Mouse (Mus musculus) liver, embryonic 15.5 days (tissue): ENCODE results near the gene Gm28042. TPM values are rescaled to one million over a fixed set of nuclear protein-coding genes. Genes with fewer than 3 reads are reported as not detected.

Source experiments
- ATAC-seq: fragments of 200-750 bp; cut with Nextera tagmentation; 2 replicates; pipeline ENCODE4 v1.8.0; 2017; ENCODE audit warnings: moderate number of reproducible peaks, mild to moderate bottlenecking, moderate library complexity; ENCODE audit not compliant: insufficient read depth
- H3K27ac ChIP-seq: fragments of 300-500 bp; sonication (generic); replicated peaks from 2 replicates; pipeline ENCODE4 v1.5.1; 2015; ENCODE audit warnings: mild to moderate bottlenecking, inconsistent platforms
- H3K27me3 ChIP-seq: fragments of 300-500 bp; sonication (generic); 2 replicates; pipeline ENCODE4 v1.6.1; 2015; ENCODE audit warnings: mild to moderate bottlenecking, inconsistent platforms
- H3K36me3 ChIP-seq: fragments of 300-500 bp; sonication (generic); replicated peaks from 2 replicates; pipeline ENCODE4 v1.6.1; 2015; ENCODE audit warnings: moderate library complexity, mild to moderate bottlenecking, inconsistent platforms
- H3K4me1 ChIP-seq: fragments of 300-500 bp; sonication (generic); replicated peaks from 2 replicates; pipeline ENCODE4 v1.6.1; 2015; ENCODE audit warnings: inconsistent platforms
- H3K4me2 ChIP-seq: fragments of 300-500 bp; sonication (generic); 2 replicates; pipeline ENCODE4 v1.6.1; 2015; ENCODE audit warnings: moderate library complexity, mild to moderate bottlenecking, inconsistent platforms
- H3K4me3 ChIP-seq: fragments of 300-500 bp; sonication (generic); replicated peaks from 2 replicates; pipeline ENCODE4 v1.5.1; 2015; ENCODE audit warnings: mild to moderate bottlenecking, inconsistent platforms
- H3K9ac ChIP-seq: fragments of 300-500 bp; sonication (generic); 2 replicates; pipeline ENCODE4 v1.6.1; 2015; ENCODE audit warnings: moderate library complexity, mild to moderate bottlenecking, inconsistent platforms
- H3K9me3 ChIP-seq: fragments of 300-500 bp; sonication (generic); replicated peaks from 2 replicates; pipeline ENCODE4 v1.6.1; 2016; ENCODE audit warnings: inconsistent platforms
- WGBS: fragments of 180-500 bp; shearing (Covaris S2); methylation state at CpG from one replicate; pipeline ENCODE4 v1.1.7; 2015; ENCODE audit warnings: mixed read lengths; ENCODE audit not compliant: insufficient replicate concordance; 5-methylcytosine and 5-hydroxymethylcytosine counted together
- polyA plus RNA-seq: library from polyadenylated mRNA; unstranded; fragments of >200 nt; fragmentation: Nextera tagmentation; extraction: Ambion mirVana; gene quantifications from 2 replicates; pipeline ENCODE4 v1.2.1, GENCODE M21; 2015

The Gm28042 gene
- polyA plus RNA-seq, 1 experiment from 2014 or later: 0.54 TPM

DNA sequence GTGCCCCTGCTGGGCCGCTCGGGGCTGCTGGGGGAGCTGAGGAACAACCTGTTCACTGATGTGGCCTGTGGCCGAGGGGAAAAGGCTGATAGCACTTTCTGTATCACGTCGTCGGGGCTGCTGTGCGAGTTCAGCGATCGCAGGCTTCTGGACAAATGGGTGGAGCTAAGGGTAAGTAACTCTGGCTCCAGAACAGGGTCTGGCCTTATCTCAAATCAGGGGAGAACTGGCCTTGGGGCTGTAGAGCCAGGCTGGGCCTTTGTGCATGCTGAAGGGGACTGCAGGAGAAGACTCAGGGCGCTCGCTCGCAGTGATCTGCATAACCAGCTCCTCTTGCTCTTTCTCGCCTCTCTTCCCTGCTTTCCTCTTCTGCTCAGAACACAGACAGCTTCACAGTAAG, 14.4 kb upstream of the Gm28042 start:
- WGBS: 50% methylated on average over 13 of the region's 13 CpGs
- ATAC-seq: no peak

DNA sequence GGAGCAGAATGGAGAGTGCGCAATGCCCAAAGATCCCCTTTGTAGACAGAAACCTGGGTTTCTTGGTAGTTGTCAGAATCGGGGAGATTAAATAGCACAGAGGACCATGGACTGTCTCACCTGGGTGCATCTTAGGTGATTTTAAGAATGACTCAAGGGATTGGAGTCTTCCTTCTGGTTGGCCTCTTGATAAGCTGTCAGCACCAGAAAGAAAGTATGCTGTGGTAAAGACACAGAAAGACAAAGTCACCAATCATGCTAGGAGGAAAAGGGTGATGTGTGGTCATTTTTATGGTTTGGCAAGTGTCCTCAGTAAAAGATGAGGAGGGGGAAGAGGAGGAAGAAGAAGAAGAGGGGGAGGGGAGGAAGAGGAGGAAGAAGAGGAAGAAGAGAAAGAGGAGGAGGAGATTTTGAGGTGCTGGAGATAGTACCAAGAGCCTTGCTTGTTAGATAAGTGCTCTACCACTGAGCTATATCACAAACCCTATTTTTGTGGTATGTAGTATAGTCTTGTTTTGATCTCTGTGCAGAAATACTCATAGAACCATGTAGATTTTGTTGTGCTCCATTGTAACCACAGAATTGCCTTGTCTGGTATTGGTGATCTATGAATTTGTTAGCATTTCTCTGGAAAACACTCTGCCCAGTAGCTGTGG, 13.3 kb upstream of the Gm28042 start:
- Histone ChIP-seq H3K9ac (no peak overlapping the region), H3K27me3 (no peaks in the 10 kb centered on the region), H3K36me3 (no peaks in the 10 kb centered on the region), H3K4me2 (no peak overlapping the region), H3K9me3 (no peaks in the 10 kb centered on the region), H3K4me1 (peaks cover 32% of the 10 kb centered on the region), H3K27ac (no peak overlapping the region), H3K4me3 (no peak overlapping the region)
- no peak for ATAC-seq
- WGBS: 81% methylated on average over 2 of the region's 2 CpGs

More for the DNA sequence above, 14.4 kb upstream of the Gm28042 start:
- no peaks in the 10 kb centered on the region for H3K9me3 ChIP-seq
- no peaks in the 10 kb centered on the region for H3K27me3 ChIP-seq
- H3K4me1 ChIP-seq: peaks cover 35% of the 10 kb centered on the region
- H3K4me3 ChIP-seq: no peak overlapping the region
- H3K27ac ChIP-seq: no peak overlapping the region
- H3K9ac ChIP-seq: no peak overlapping the region
- H3K4me2 ChIP-seq: no peak overlapping the region
- no peaks in the 10 kb centered on the region for H3K36me3 ChIP-seq

- Histone ChIP-seq H3K4me1 (peaks cover 32% of the 10 kb centered on the region), H3K36me3 (0 out of 2 replicates have a peak, but pooled peaks cover 6% of the 10 kb centered on the region), H3K27ac (no peak overlapping the region), H3K4me2 (no peak overlapping the region), H3K9ac (no peak overlapping the region), H3K27me3 (no peaks in the 10 kb centered on the region), H3K9me3 (no peaks in the 10 kb centered on the region), H3K4me3 (no peak overlapping the region)
- peak; percentile 39; the same call in 1 of the 2 replicates for ATAC-seq
- 36% methylated on average over 4 of the region's 4 CpGs for WGBS
Observed at GRCm38 (mm10) chr2:120015882-120016281, 11.4 kb upstream of the Gm28042 start.

DNA sequence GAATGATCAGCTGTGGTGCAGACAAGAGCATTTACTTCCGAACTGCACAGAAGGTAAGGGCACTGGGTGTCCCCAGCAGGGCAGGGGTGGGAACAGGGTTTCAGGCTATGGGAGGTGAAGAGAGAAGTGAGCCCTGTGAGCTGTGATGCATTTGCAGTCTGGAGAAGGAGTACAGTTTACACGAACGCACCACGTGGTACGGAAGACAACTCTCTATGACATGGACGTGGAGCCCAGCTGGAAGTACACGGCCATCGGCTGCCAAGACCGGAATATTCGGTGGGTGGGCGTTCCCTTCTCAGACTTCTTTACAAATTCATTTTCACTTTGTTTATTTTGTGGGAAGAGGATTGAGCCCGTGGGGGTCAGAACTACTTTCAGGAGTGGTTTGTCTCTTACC, 9.7 kb upstream of the Gm28042 start:
- H3K27me3 ChIP-seq: no peaks in the 10 kb centered on the region
- no peak for ATAC-seq
- no peak overlapping the region for H3K4me3 ChIP-seq
- peaks cover 32% of the 10 kb centered on the region for H3K4me1 ChIP-seq
- no peaks in the 10 kb centered on the region for H3K9me3 ChIP-seq
- peaks cover 11% of the 10 kb centered on the region; the same call in 1 of the 2 replicates for H3K36me3 ChIP-seq
- no peak overlapping the region for H3K4me2 ChIP-seq
- WGBS: 83% methylated on average over 12 of the region's 12 CpGs
- no peak overlapping the region for H3K9ac ChIP-seq
- no peak overlapping the region for H3K27ac ChIP-seq

DNA sequence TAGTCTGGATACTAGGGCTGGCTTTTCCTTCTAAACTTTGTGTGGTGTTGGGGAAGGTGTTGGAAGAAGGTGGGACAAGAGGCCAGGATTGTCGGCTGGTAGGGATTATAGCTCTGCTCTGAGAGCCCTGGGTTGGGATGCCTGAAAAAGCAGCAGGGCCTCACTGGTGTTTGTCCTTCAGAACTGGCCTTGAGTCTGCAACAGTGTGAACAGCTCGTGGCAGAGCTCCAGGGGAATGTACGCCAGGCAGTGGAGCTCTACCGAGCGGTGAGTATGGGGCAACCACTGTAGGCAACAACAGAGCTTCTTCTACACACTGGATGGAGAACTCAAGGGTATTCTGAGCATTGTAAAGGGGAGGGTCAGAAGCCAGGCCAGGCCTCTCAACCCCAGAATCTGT, 3.0 kb upstream of the Gm28042 start:
- Histone ChIP-seq H3K4me2 (no peak overlapping the region), H3K9ac (no peak overlapping the region), H3K4me3 (no peak overlapping the region), H3K9me3 (no peaks in the 10 kb centered on the region), H3K4me1 (peaks cover 23% of the 10 kb centered on the region), H3K27ac (no peak overlapping the region), H3K27me3 (no peaks in the 10 kb centered on the region), H3K36me3 (peaks cover 7% of the 10 kb centered on the region; the same call in 1 of the 2 replicates)
- 76% methylated on average over 5 of the region's 5 CpGs for WGBS
- no peak for ATAC-seq

DNA sequence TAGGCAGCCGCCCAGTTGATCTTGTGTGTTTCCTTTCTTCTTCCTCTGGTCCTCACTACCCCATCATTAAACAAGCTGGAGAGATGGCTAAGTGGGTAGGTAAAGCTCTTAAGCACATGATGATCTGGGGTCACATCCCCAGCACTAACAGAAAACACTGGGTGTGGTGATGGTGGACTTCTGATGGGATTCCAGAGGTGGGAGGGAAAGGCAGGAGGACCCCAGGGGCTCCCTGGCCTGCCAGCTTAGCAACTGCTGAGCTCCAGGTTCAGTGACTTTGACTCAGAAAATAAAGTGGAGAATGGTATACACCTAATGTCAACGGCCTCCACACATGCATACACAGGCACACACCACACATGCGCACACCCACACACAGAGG, 648 bp downstream of the Gm28042 start:
- Histone ChIP-seq H3K4me2 (peak overlapping the region; percentile 97), H3K36me3 (no peaks in the 10 kb centered on the region; the same call in 1 of the 2 replicates), H3K27me3 (no peaks in the 10 kb centered on the region), H3K4me1 (peaks cover 36% of the 10 kb centered on the region), H3K9me3 (no peaks in the 10 kb centered on the region), H3K9ac (peak overlapping the region; percentile 82), H3K27ac (peak overlapping the region; percentile 83), H3K4me3 (peak overlapping the region; percentile 79)
- WGBS: 40% methylated on average over 3 of the region's 3 CpGs
- ATAC-seq: no peak

DNA sequence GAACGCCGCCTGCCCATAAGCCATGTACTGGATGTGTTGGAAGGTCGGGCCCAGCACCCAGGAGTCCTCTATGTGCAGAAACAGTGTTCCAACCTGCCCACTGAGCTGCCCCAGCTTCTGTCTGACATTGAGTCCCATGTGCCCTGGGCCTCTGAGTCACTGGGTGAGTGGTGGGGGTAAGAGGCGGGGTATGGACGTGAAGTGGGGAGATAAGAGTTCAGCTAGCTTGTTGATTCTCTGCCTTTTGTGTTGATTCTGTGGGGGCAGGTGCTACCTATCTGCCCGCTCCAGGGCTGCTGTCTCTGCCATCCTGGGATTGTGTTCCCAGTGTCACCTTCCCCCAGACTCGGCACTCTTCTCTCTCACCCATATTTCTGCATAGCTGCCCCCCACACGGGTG, 3.1 kb downstream of the Gm28042 start:
- no peak overlapping the region for H3K27ac ChIP-seq
- no peak overlapping the region for H3K4me3 ChIP-seq
- peaks cover 36% of the 10 kb centered on the region for H3K4me1 ChIP-seq
- peak; percentile 32; the same call in 1 of the 2 replicates for ATAC-seq
- 41% methylated on average over 8 of the region's 8 CpGs for WGBS
- H3K9me3 ChIP-seq: no peaks in the 10 kb centered on the region
- H3K9ac ChIP-seq: no peak overlapping the region
- H3K4me2 ChIP-seq: no peak overlapping the region
- no peaks in the 10 kb centered on the region for H3K27me3 ChIP-seq
- no peaks in the 10 kb centered on the region; the same call in 1 of the 2 replicates for H3K36me3 ChIP-seq

DNA sequence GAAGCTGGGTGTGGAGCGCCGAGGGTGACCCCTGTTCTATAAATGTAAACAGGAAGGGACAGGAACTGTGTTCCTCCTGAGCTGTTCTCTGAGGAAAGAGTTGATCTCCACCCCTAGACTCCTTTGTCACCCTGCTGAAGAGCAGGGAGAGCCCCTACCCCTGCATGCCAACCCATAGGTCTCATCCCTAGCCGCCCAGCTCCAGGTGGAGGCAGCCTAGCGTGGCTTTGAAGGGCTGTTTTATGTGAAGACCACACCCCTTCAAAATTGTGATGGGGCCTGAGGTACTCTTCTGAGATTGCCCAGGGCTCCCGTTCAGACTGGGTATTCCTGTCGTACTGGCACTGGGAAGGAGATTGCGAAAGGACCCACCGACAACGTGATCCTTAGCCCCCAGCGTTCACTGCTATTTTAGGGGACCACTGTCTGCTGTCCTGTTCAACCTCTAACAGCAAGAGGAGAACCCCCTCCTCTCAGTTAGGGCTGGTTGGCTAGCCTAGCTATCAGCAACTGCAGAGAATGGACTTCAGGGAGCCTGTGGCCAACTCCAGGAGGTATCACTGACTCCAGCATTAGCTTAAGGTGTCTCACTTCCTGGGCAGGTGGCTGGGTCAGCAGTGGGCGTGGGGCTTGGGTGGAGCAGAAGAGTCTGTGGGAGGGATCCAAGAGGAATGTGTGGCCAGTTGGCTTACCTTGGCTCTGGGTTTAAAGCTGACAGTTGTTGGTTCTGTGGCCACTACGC, 5.6 kb downstream of the Gm28042 start, which contains the start of gene Pla2g4b:
Pla2g4b (plus strand) TSS at position 692 of the 742 bp plus-strand sequence.
- Histone ChIP-seq H3K27ac (no peak within 1 kb of the TSS), H3K4me2 (no peak within 1 kb of the TSS), H3K27me3 (no peaks in the 10 kb centered on the region), H3K9me3 (no peaks in the 10 kb centered on the region), H3K9ac (no peak within 1 kb of the TSS), H3K4me1 (peaks cover 23% of the 10 kb centered on the region), H3K36me3 (peaks cover 3% of the 10 kb centered on the region; the same call in 1 of the 2 replicates), H3K4me3 (no peak within 1 kb of the TSS)
- ATAC-seq: no peak
- 74% methylated on average over 12 of the region's 12 CpGs for WGBS

DNA sequence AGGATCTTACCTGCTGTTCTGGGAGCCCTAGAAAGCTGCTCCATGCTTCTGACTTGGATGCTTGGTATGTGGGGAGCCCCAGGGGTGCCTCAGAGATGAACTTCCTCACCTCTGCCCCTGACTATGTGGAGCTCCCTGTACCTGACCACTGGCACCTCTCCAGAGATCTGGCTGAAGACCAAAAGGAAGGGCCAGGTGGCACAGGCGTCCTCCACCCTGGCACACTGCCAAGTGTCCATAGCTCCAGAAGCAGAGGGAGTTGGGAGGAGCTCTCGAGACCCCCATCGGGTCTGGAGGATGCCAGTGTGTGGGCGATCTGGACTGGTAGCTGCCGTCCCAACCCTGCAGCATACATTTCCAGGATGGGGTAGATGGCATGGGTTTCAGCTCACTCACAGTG, 6.4 kb downstream of the Gm28042 start:
- Histone ChIP-seq H3K27me3 (no peaks in the 10 kb centered on the region), H3K4me3 (no peak overlapping the region), H3K4me1 (peaks cover 15% of the 10 kb centered on the region), H3K9me3 (no peaks in the 10 kb centered on the region), H3K36me3 (peaks cover 3% of the 10 kb centered on the region; the same call in 1 of the 2 replicates), H3K9ac (no peak overlapping the region), H3K27ac (no peak overlapping the region), H3K4me2 (no peak overlapping the region)
- ATAC-seq: no peak
- 78% methylated on average over 5 of the region's 5 CpGs for WGBS

- Histone ChIP-seq H3K4me1 (no peaks in the 10 kb centered on the region), H3K36me3 (peaks cover 13% of the 10 kb centered on the region; the same call in 1 of the 2 replicates), H3K27ac (no peak overlapping the region), H3K9me3 (no peaks in the 10 kb centered on the region), H3K9ac (no peak overlapping the region), H3K27me3 (no peaks in the 10 kb centered on the region), H3K4me2 (no peak overlapping the region), H3K4me3 (no peak overlapping the region)
- WGBS: 47% methylated on average over 9 of the region's 9 CpGs
- no peak for ATAC-seq
Observed at GRCm38 (mm10) chr2:120037744-120038143, 10.5 kb downstream of the Gm28042 start.

GRCm38 (mm10) chr2:120040991-120041390, 13.7 kb downstream of the Gm28042 start:
- no peak overlapping the region for H3K4me2 ChIP-seq
- 83% methylated on average over 5 of the region's 5 CpGs for WGBS
- peaks cover 13% of the 10 kb centered on the region; the same call in 1 of the 2 replicates for H3K36me3 ChIP-seq
- peaks cover 3% of the 10 kb centered on the region; the same call in 1 of the 2 replicates for H3K4me1 ChIP-seq
- no peak overlapping the region for H3K27ac ChIP-seq
- H3K9ac ChIP-seq: no peak overlapping the region
- H3K9me3 ChIP-seq: no peaks in the 10 kb centered on the region
- no peaks in the 10 kb centered on the region for H3K27me3 ChIP-seq
- H3K4me3 ChIP-seq: no peak overlapping the region
- no peak for ATAC-seq
